Mouse (Mus musculus) kidney, adult 2 months (tissue): Measurements from ENCODE around the gene Pde4c.

Source experiments
- CTCF ChIP-seq: fragments of 200-500 bp; conservative IDR thresholded peaks from 2 replicates; pipeline ENCODE4 v1.5.1; 2011; ENCODE audit warnings: low read depth, mild to moderate bottlenecking, control low read depth, low read length, moderate library complexity, mixed read lengths; ENCODE audit not compliant: insufficient read depth, insufficient read length
- POLR2A ChIP-seq: fragments of 200-500 bp; IDR thresholded peaks from one replicate; pipeline ENCODE4 v1.6.1; 2011; ENCODE audit warnings: low read depth, low read length, control low read depth

DNA sequence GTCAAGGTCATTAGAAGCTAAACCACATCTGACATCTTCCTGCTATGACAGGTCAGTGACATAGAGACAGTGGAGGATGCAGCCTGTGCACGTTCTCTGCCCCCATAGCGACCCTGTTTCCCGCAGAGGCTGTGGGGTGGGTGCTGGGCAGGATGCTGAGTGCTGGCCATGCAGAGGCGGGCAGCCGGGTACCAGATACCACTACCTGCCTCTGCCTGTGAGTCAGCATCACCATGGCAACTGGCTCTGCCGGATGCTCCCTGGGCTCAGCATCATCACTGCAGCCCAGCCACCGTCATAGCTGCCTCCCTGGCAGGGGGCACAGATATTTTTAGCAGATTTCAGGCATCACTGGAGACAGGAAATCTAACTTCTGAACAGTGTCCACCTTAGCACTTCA lies 39.2 kb upstream of the Pde4c start:
- TF ChIP-seq POLR2A (no peak), CTCF (no peak)
